Mouse (Mus musculus): ENCODE measurements at regions not wholly inside any gene's neighbourhood (a gene's known extent, or its start where the extent isn't known, plus 50 kb on each side); places are given as distances from the start of the nearest gene placed in this dataset.

GRCm38 (mm10) chr17:67503125-67503878, 129.2 kb downstream of the Lrrc30 start:
- DNase-seq: no peak

- no peak for DNase-seq
Measured at GRCm38 (mm10) chr17:67502628-67503027, 129.9 kb downstream of the Lrrc30 start.

DNA sequence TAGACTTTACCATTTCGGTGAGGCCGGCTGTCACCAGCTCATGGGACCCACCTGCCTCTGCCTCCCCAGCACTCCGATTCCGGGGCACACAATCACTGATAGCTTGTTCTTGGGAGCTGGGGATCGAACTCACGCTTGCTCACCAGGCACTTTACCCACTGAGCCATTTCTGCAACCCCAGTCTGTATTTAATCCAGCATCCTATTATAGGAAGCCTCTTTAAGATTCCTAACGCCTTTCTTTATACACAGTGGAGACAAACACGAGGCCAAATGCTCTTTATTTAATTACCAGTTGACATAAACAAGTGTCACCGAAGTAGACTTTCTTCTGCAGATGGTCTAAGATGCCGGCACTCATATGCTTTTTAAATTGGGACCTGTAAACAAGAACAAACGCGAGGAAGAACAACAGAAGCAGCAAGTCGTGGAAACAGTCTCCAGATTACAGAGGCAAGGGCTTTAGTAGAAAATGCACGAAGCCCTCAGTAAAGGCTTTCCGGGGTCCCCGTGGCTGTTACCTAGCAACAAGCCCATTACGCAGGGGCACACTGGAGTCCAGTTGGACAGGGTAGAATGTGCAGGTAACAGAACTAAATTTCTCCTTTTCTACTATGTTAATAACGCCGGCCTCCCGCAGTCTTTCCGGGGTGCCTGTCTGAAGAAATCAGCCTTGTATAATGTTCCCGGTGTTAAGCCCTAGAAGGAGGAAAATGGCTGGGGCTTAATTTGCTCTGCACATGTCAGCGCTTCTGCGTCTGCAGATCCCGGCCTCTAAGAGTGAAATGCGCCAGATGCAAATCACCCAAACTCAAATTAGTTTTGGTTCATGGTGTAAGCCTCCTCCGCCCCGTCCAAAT, 132.5 kb downstream of the Lrrc30 start:
- no peak for DNase-seq

DNA sequence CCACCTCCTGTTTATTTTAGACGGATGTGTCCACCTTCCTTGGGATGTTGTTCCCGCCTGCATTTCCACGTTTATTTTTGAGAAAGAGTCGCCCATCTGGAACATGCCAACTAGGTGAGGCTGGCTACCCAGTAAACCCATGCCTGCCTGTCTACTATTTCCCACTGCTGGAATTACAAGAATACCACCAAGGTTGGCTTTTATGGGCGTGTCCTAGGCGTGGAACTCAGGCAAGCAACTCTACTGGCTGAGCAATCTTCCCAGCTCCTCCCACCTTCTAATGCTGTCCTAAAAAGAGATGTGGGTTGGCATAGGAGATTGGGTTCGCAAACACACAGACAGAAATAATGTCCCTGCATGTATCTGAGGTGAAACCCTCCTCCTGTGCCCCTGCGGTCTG, 135.1 kb downstream of the Lrrc30 start:
- no peak for DNase-seq

DNA sequence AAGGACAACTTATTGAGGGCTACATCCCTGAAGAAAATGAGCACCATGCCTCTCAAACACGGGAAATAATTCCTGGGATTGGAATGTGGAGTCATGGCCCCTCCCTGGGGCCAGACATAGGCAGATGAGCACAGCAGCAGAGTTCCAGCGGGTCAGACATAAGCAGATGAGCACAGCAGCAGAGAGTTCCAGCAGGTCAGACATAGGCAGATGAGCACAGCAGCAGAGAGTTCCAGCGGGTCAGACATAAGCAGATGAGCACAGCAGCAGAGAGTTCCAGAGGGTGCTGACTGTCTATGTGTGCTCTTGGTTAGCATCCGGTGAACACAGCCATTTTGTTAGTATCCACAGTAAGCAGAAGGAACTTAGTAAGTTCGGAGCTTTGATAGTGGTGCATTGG, 126.2 kb upstream of the Ptprm start:
- no peak for DNase-seq

DNA sequence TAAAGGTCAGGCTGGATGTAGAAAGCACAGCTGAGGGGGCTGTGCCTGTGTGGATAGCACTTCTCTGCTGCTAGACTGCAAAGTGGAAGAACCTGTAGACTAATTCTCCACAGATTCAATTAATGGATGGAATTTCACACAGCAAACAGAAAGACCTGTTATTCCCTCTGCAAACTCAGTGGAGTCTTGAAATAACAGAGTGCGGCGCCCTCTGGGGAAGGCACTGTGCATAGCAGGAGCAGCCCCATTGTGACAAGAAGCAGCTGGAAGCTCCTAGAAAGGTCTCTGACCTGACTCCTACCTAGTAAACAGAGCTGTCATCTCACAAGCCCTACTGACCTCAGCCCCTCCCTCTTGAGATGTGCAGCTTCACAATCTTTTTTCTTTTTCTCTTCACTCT, 118.9 kb upstream of the Ptprm start:
- DNase-seq: peak; percentile 48 to 57

DNA sequence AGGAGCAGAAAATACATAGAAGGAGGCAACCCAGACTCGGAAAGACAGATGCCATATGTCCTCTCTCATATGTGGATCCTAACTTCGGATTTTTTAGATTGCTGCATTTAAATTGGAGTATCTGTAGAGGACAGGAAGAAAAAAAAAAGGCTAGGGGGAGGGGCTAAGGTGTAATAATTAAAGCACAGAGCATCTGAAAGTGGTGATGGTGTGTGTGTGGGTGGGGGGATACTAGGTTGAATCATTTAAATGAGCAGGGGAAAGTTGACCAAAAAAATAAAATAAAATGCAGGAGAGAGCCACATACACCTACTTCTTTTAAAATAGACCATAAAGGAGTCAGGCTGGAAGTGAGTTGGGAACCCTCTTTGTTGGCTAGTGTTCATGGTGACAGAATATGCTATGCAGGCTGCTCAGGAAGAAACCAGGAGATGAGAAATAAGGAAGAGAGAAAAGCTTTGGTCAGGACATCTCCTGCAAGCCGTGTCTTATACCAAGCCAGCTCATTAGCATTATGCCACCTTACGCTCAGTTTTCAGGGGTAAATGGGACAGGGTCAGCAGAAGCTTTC, 104.7 kb upstream of the Ptprm start:
- no peak for DNase-seq

GRCm38 (mm10) chr17:67451966-67452365, 97.7 kb upstream of the Ptprm start:
- no peak for DNase-seq

GRCm38 (mm10) chr17:67451081-67451480, 96.8 kb upstream of the Ptprm start:
- DNase-seq: no peak

DNA sequence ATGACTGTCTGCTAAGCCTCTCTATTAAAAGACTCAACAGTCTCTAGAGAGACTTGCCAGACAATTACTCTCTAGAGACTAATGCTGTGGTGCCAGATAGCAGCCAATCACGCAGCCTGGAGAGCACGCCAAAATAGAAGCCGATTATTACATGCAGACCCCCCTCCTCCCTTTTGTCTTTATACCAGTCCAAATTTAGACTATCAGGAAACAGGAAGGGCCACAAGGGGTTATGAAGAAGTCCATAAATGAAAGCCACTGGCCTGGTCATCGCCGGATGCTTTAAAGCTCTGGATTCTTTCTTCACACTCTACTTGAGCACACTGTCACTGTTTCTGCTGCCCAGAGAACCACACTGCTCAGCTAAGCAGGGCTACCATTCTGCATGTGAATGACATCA, 95.8 kb upstream of the Ptprm start:
- no peak for DNase-seq

- no peak for DNase-seq
Measured at GRCm38 (mm10) chr17:67445986-67446385, 91.7 kb upstream of the Ptprm start.

DNA sequence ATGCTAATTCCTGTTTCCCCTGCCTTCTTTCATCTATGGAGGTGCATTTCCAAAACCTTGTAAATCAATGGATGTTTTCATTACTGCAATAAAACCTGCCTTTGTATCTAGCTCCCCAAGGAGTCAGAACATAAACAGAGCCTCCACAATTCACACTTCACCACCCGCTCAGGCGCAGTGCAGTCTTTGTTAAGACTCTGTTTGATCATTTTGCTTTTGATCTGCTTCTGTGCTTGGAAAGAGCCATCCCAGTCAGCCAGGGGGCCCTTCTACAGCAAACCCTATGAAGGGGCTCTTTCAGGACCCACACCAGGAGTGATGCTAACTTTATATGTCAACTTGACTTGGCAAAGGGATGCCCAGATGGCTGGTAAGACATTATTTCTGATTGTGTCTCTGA, 86.7 kb upstream of the Ptprm start:
- DNase-seq: no peak

DNA sequence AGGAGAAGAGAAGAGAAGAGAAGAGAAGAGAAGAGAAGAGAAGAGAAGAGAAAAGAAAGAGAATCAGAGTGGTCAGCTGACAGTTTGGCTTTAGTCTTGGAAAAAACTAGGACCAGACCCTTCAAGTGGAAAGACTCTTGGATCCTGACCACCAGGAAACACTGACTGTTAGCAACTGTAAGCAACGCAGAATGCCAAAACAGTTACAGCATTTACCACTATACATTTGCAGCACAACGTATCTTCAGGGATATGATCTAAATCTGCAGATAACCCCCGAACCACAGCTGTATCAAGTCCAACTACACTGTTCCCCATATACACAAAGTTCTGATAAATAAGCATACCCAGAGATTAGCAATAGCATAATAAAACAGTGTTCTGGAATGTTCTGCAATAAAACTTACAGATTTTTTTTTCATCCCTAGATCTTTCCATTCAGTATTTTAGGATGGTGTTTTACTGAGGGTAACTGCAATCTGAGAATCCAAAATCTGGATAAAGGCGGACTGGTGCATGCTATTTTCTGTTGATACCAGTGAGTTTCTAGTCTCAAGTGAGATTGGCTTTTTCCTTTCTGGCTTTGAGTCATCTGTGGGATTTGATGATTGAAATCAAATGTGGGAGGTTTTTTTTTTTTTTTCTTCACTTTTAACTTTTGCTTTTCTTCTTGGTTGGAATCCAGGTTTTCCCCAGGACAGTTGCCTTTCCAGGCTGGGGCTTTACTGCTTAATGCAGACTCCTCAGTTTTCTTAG, 65.9 kb upstream of the Ptprm start:
- DNase-seq: no peak

DNA sequence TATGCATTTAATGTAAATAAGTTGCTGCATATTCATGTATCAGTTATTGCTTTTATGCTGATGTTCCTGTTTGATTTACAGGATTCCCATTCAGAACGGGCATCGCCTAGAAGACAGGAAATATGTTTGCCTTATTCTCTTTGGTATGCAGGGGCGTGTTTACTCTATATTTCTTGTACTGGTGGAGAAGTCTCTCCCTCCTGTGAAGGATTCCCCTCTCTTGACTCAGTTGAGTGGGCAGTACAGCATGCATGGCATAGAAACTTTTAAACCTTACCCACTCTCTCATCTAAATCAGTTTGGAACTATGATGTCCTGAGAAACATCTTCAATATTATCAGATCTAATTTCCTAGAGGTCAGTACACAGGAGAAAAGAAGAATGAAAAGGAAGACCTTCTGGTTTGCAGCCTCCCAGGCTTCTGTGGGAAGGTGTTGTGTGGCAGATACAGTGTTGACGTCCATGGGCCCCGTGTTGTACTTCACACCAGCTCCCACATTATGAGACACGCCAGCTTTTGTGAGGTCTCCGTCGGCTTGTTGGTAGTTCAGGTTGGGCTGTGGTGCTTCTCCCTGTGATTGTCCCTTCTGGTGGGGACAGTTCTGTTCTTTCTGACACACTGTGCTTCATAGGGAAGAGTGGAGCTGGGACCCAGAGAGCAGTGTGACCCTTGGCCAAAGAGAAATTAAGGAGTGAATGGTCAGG, 58.4 kb upstream of the Ptprm start:
- no peak for DNase-seq

DNA sequence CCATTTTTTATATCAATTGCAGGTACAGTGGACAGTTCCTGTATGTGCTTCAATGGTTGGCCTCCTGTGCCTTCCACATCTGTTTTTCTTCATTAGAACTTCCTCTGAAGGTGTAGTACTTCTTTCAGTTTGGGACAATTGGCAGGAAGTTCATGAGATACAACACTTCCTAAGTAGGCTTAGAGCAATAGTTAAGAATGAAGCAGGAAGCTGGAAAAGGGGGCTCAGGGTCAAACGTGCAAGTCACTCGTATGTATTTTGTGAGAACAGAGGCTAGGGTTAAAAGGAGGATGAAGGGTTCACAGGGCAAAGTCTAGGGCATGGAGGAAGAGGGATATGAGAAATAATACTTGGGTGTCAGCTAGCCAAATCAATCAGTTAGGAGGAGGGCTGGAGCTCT, 55.7 kb upstream of the Ptprm start:
- no peak for DNase-seq

DNA sequence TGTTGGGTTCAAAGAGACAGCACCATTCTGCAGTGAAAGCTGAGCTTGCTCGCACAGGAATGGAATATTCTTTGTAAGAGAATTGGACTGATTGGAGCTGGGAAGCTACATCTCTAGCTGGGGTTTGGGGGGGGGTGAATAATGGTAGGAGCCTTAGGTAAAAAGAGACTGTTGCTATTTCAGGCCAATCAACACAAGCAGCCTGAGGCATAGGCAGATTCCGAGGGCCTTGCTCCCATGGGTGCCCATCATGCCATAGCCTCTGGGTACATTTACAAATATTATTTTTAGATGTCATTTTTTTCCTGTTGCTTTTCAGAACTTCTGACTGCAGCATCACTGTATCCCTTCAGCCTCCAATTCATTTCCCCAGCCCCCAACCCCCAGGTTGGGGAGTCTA, 51.7 kb upstream of the Ptprm start:
- DNase-seq: no peak
